Mouse (Mus musculus) spleen, postnatal 14 days (tissue): ENCODE results near the gene Slc5a6.

ENCODE experiments used
- DNase-seq, 2 experiments: peaks; one replicate each; pipeline ENCODE4 v3.0.0; 2021 to 2022; ENCODE audit warnings: low spot score in 2 of 2

Slc5a6 gene

DNA sequence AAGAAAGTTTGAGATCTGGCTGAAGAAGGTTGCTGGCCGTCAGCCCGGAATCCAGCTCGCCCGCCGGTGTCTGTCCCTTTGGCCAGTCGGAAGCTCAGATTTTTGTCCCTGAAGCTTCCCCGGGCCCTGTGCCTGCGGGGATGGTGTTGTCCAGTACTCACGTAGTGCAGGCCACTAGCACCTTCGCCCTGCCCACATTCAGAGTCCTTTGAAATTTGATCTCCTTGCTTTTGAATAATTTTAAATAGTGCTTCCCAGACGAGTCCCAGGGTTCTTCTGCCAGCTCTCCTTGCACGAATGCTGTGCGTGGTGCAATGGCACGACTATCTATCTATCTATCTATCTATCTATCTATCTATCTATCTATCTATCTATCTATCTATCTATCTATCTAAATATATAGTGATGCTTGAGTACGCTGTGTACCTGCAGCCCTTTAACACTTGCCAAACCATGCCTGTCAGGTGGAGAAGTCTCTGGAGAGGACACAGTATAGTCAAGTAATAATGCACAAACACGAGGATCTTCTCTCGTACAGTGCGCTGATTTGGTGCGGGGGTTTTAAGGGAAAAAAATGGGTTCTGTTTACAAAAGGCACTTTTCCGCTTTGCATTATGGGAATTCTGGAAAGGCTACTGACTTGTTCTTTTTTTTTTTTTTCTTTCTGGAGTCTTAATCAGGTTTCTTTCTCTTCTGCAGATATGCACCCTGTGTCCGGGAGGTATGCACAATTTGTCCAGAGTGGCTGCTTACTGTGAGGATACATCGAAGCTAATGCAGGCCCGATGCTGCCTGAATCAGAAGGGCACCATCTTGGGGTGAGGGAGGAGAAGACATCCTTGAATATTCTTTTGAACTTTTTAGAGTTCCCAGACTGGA is at the start of gene Slc5a6:
Gene Slc5a6 (minus strand): TSS at position 162 of the 879 bp plus-strand sequence.
- DNase-seq = peak in 1 of 2 experiments; percentile 25

DNA sequence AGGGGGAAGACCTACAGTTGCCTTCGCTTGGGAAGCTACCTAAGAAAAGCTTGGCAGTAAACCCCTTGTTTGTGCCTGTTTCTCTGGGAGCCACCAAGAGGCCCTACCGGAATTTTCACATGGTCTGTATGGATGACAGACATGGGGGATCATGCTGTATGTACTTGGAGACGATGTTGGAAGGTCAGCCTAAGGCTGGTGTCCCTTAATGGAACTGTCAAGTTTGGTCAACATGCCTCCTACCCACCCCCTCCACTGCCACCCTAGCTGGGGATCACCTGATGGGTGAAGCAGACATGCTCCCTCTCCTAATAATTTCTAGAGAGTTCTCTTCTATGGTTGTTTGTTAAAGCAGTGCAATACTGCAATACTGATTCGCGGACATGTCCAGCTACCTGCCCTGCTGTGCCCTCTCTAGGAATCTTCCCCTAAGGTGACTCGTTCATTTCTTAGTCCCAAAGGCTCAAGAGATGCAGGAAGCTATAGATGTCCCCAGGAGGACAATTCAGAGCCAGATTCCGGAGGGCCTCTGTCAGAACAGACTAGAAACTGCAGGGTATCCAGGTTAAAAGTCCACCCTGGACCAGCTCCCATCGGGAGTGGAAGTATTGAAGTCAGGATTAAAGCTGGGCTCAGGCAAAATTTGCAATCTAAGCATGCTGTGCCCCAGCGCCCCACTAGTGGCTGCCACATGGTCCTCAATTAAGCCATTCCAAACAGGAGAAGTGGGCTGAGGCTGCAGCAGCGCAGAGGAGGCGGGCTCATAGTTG is 47.2 kb upstream of the Slc5a6 start:
- DNase-seq = no peak

GRCm38 (mm10) chr5:31094799-31095691 is 46.3 kb upstream of the Slc5a6 start:
- peak in 1 of 2 experiments; percentile 44 for DNase-seq

GRCm38 (mm10) chr5:31094100-31094798 is 45.5 kb upstream of the Slc5a6 start:
- no peak for DNase-seq

- DNase-seq = no peak
These were observed 44.7 kb upstream of the Slc5a6 start for GRCm38 (mm10) chr5:31093151-31094041.

DNA sequence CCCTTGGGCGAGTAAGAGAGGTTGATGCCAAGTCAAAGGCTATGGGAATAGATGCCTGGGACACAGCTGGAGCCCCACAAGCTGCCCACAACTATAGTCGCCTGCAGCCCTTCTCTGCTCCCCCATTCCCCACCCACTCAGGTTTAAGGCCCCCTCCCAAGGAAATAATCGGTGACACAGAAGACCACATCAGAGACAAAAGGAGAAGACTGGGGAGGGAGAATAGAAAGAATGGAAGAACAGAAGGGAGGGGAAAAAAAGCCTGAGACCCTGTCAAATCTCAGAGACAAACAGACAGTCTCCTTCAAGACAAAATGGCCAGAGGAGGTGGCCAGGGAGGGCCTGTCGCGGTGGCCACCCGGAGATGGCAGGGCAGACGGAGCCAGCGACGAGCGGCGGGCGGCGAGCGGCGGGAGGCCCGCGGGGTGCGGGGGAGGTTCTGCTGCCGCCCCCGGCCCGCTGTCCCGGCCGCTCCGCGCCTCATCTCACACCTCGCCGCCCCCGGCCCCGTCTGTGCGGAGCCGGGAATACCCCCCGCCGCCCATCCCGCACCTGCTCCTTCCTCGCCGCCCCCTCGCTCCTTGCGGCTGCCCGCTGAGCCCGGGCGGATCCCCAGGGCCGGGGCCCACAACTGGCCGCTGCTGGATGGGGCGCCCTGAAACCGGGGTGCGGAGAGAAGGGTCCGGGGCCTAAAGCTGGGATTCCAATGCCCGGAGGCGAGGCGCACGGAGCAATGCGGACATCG is 43.7 kb upstream of the Slc5a6 start:
- no peak for DNase-seq

GRCm38 (mm10) chr5:31087131-31087530 is 38.4 kb upstream of the Slc5a6 start:
- DNase-seq = no peak

DNA sequence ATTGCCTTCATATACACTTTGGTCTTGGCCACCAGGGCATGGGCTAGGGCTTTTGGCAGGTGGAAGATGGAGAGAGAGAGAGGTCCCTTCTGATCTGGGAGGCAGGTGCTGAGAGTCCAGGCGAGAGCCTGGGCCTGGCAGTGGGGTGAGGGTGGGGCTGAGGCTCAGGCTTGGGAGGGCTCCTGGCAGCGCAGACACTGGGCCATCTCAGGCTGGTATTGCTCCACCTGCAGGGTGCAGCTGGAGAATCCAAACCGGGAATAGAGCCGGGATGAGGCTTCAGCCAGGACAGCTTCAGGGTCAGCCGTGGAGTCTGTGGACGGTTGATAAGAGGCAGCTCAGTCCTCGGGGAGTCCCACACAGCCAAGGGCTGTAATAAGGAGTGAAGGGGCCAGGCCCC is 37.9 kb upstream of the Slc5a6 start:
- no peak for DNase-seq

GRCm38 (mm10) chr5:31083949-31084348 is 35.2 kb upstream of the Slc5a6 start:
- peak in 1 of 2 experiments; percentile 15 for DNase-seq

DNA sequence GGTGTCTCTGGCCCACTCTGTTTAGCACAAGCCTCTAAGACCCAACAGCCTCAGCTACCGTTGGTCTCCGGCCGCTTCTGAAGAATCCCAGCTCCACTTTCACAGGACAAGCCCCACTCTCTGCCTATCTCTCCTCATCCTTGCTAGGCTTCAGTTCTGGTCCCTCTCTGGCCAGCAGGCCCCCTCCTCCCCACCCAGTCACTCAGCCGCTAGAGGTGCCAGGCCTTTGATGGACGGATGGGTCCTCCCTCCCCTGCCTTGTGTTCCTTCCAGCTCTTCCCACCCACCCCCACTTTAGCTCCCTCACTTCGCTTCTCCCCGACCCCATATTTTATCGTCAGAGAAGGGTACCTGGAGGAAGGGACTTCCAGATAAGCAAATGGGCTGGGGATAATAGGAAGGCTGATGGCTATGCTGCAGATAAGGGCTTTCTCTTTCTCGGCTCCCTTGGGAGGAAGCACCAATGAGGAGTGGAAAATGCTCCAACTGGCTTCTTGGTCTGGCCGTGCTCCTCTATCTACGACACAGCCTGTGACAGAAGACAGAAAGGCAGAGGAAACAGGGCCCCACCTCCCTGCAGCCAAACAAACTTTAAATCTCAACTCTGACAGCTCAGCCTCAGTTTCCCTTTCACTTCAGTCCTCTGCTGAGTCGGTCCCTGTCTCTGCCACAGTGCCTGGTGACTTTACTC is 34.4 kb upstream of the Slc5a6 start:
- no peak for DNase-seq

DNA sequence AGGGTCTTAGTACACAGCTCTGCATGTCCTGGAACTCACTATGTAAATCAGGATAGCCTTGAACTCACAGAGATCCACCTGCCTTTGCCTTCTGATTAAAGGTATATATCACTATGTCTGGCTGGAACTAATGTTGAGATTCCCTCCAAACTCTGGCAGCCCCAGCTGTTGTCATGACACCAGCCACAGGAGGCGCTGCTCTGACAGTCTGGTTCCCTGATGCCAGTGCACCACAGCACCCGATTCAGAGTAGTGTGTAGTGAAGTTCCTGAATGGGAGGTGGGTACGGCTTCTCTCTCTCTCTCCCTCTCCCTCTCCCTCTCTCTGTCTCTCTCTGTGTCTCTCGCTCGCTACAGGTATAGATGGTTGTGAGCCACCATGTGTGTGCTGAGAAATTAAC is 33.6 kb upstream of the Slc5a6 start:
- DNase-seq = peak; percentile 39 to 73

DNA sequence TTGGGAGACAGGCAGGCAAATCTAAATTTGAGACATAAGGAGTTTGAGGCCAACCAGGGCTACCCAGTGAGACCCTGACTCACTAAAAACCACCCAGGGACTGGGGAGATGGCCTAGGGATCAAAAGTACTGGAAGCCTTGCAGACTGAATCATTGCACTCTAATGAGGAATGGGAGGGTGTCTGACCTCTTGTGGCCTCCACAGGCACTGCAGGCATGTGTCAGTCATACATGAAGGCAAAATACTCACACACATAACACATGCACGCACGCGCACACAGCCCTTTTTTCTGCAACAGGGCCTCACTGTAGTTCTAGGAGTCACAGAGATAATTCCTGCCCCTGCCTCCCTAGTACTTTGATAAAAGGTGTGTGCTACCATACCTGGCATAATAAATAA is 32.7 kb upstream of the Slc5a6 start:
- DNase-seq = peak in 1 of 2 experiments; percentile 51

DNA sequence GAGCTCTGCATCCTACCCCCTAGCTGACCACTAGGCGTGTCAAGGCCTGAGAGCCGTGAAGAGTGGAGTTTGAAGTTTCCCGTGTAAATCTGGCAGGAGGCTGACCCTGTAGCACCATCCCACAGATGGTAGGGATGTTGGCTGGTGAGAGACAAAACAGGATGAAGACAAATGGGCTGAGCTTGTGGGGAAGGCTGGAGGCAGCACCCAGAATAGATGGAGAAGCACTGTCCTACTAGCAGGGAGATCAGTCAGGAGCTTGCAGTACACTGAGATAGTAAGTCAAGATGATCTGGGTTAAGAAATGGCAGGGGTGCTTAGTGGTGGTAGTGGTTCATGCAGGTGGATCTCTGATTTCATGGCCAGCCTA is 32.1 kb upstream of the Slc5a6 start:
- no peak for DNase-seq

DNA sequence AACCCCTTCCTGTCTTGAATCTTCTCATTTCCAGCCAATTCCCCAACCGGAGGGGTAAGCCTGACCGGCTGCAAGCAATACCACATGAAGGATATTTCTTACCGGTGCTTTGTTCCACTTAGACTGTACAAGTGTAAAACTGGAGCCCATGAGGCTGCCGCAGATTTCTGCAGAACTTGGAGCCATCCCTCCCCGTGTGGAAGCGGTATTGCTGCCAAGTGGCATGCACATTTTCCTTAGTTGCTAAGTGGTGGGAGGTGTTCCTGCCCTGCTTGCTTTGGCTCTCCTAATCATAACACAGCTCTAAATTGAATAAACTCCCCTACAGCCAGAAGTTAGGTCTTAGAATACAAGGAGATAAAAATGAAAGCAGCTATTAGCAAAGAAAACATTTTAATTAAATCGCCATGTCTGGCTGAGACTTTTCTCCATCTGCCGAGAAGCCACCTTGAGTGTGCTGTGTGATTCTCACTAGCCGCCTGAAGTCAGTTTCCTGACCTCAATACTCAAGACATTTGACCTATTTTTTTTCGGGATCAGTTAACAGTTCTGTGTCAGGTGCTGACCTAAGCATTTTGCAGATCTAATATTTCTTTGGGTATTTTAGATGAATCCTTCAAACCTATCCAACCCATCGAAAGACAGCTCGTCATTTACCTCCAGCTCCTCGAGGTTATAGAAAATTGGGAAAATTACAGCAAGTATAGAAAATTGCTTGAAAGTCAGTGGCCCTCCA is 31.5 kb upstream of the Slc5a6 start:
- DNase-seq = no peak

DNA sequence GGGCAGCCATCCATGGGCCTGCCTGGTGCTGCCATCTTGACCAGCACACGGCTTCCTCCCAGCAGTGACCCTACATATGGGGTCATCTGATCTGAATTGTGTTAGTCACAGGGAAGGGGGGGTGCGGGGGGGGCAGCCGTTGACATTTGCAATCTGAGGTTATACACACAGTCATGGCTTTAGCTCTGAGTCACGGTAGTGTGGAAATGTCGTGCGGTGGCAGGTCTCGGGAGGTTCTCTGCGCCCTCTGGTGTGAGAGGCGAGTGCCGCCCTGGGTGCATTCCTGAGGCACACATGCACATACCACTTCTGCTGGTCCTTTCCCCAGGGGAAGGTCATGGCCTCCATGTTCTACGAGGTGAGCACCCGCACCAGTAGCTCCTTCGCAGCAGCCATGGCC is 27.6 kb upstream of the Slc5a6 start:
- DNase-seq = no peak

DNA sequence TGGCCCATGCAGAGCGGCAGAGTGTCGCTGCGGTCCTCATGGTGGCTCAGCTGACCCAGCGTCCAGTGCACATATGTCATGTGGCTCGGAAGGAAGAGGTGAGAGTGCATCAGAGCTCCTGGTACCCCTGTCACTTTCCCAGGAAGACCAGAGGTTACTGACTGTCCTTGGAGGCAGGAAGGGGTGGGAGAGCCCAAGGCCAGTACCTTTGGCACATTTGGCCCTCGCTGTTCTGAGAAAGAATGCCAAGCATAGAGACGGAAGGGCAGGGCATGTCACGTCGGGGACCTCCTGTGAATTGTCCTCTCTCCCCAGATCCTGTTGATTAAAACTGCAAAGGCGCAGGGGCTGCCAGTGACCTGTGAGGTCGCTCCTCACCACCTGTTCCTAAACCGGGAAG is 24.5 kb upstream of the Slc5a6 start:
- DNase-seq = no peak

DNA sequence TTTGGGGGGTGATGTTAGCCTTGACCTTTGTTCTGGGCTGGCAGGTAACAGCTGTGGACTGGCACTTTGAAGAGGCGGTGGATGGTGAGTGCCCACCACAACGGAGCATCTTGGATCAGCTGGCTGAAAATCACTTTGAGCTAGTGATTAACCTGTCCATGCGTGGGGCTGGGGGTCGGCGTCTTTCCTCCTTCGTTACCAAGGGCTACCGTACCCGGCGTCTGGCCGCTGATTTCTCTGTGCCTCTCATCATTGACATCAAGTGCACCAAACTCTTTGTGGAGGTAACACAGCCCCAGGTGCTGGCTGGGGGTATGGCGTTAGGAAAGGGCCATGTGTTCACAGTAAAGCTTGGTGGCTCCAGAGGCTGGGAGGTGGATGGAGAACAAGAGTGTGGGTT is 23.1 kb upstream of the Slc5a6 start:
- DNase-seq = no peak

GRCm38 (mm10) chr5:31071059-31071458 is 22.3 kb upstream of the Slc5a6 start:
- no peak for DNase-seq
